Mouse (Mus musculus) forebrain, postnatal 0 days (tissue): ENCODE measurements around the gene Bcar1. TPM values are rescaled to one million over a fixed set of nuclear protein-coding genes. Genes with fewer than 3 reads are reported as not detected.
A peak's percentile ranks its signal among the peaks of the same experiment; 100 is the strongest.

Source experiments
- ATAC-seq: fragments of 200-750 bp; cut with Nextera tagmentation; 2 replicates; pipeline ENCODE4 v1.8.0; 2017; ENCODE audit warnings: mild to moderate bottlenecking, moderate library complexity
- DNase-seq: peaks from one replicate; pipeline ENCODE4 v3.0.0-alpha.2; 2015
- H3K27ac ChIP-seq: fragments of 300-500 bp; sonication (generic); 2 replicates; pipeline ENCODE4 v1.5.1; 2014; ENCODE audit warnings: low read depth, mild to moderate bottlenecking, antibody characterized with exemption, low read length, moderate library complexity, mixed read lengths
- H3K27me3 ChIP-seq: fragments of 300-500 bp; sonication (generic); 2 replicates; pipeline ENCODE4 v1.6.1; 2014; ENCODE audit warnings: mild to moderate bottlenecking, low read length, mixed read lengths; ENCODE audit not compliant: insufficient read depth
- H3K36me3 ChIP-seq: fragments of 300-500 bp; sonication (generic); 2 replicates; pipeline ENCODE4 v1.6.1; 2014; ENCODE audit warnings: mild to moderate bottlenecking, moderate library complexity; ENCODE audit not compliant: insufficient read depth
- H3K4me1 ChIP-seq: fragments of 300-500 bp; sonication (generic); 2 replicates; pipeline ENCODE4 v1.6.1; 2014; ENCODE audit warnings: antibody characterized with exemption; ENCODE audit not compliant: insufficient read depth
- H3K4me2 ChIP-seq: fragments of 300-500 bp; sonication (generic); 2 replicates; pipeline ENCODE4 v1.6.1; 2014; ENCODE audit warnings: low read depth, mild to moderate bottlenecking, moderate library complexity
- H3K4me3 ChIP-seq: fragments of 300-500 bp; sonication (generic); 2 replicates; pipeline ENCODE4 v1.5.1; 2014; ENCODE audit warnings: low read depth, low read length, mixed read lengths
- H3K9ac ChIP-seq: fragments of 300-500 bp; sonication (generic); 2 replicates; pipeline ENCODE4 v1.6.1; 2014; ENCODE audit warnings: mild to moderate bottlenecking
- H3K9me3 ChIP-seq: fragments of 300-500 bp; sonication (generic); 2 replicates; pipeline ENCODE4 v1.6.1; 2016; ENCODE audit warnings: low read length
- CTCF ChIP-seq: sonication (generic); IDR thresholded peaks from 2 replicates; pipeline ENCODE4 v1.5.1; 2016; ENCODE audit warnings: antibody characterized with exemption, control low read depth, low read depth
- WGBS: fragments of 180-500 bp; shearing (Covaris S2); extraction: QIAGEN DNeasy Blood & Tissue Kit; methylation state at CpG from one replicate; pipeline ENCODE4 v1.1.7; 2014; 5-methylcytosine and 5-hydroxymethylcytosine counted together
- polyA plus RNA-seq: library from polyadenylated mRNA; unstranded; fragments of >200 nt; fragmentation: Nextera tagmentation; extraction: Ambion mirVana; gene quantifications from 2 replicates; pipeline ENCODE4 v1.2.1, GENCODE M21; 2015
- total RNA-seq: library from RNA; depleted of rRNA; stranded (reverse); fragments of >200 nt; gene quantifications from 2 replicates; pipeline ENCODE4 v1.2.3, GENCODE M21; 2014

Bcar1 gene
- total and polyA plus RNA-seq, 2 experiments from 2014 or later, result 43.4 to 60.3 TPM

- Histone ChIP-seq H3K4me1 (no peaks in the 10 kb centered on the region), H3K4me3 (no peak overlapping the region), H3K36me3 (peaks cover 19% of the 10 kb centered on the region), H3K9ac (no peak overlapping the region), H3K27me3 (no peaks in the 10 kb centered on the region), H3K9me3 (no peaks in the 10 kb centered on the region), H3K27ac (no peak overlapping the region), H3K4me2 (no peak overlapping the region)
- WGBS, result 59% methylated on average over 5 of the region's 5 CpGs
- TF ChIP-seq CTCF, result no peak
- ATAC-seq (peak; percentile 81), DNase-seq (peak; percentile 65)
Observed at GRCm38 (mm10) chr8:111770958-111771624, 27.5 kb upstream of the Bcar1 start.

- ATAC-seq (peak; percentile 73), DNase-seq (peak; percentile 50)
Observed at GRCm38 (mm10) chr8:111769764-111770428, 26.3 kb upstream of the Bcar1 start.

GRCm38 (mm10) chr8:111769296-111769695, 25.7 kb upstream of the Bcar1 start:
- Histone ChIP-seq H3K27ac (0 out of 2 replicates have a peak overlapping the region, but pooled peaks have one; percentile 48), H3K9ac (no peak overlapping the region), H3K4me2 (no peak overlapping the region), H3K27me3 (no peaks in the 10 kb centered on the region), H3K4me3 (no peak overlapping the region), H3K36me3 (peaks cover 18% of the 10 kb centered on the region), H3K9me3 (no peaks in the 10 kb centered on the region), H3K4me1 (no peaks in the 10 kb centered on the region)
- TF ChIP-seq CTCF, result no peak
- ATAC-seq (no peak), DNase-seq (no peak)
- 54% methylated on average over 15 of the region's 15 CpGs for WGBS

More at GRCm38 (mm10) chr8:111769764-111770428, 26.3 kb upstream of the Bcar1 start:
- WGBS, result 23% methylated on average over 12 of the region's 12 CpGs
- no peaks in the 10 kb centered on the region for H3K27me3 ChIP-seq
- no peaks in the 10 kb centered on the region for H3K9me3 ChIP-seq
- no peaks in the 10 kb centered on the region for H3K4me1 ChIP-seq
- peaks cover 22% of the 10 kb centered on the region for H3K36me3 ChIP-seq
- no peak overlapping the region for H3K9ac ChIP-seq
- H3K4me3 ChIP-seq, result no peak overlapping the region
- TF ChIP-seq CTCF, result no peak
- H3K27ac ChIP-seq, result peak overlapping the region; percentile 54; the same call in 1 of the 2 replicates
- no peak overlapping the region for H3K4me2 ChIP-seq

GRCm38 (mm10) chr8:111768651-111769050, 25.0 kb upstream of the Bcar1 start:
- 90% methylated on average over 6 of the region's 6 CpGs for WGBS

GRCm38 (mm10) chr8:111765616-111766015, 22.0 kb upstream of the Bcar1 start:
- Histone ChIP-seq H3K27me3 (no peaks in the 10 kb centered on the region), H3K9me3 (no peaks in the 10 kb centered on the region), H3K9ac (no peak overlapping the region), H3K4me1 (no peaks in the 10 kb centered on the region), H3K4me3 (no peak overlapping the region), H3K4me2 (no peak overlapping the region), H3K36me3 (peaks cover 24% of the 10 kb centered on the region), H3K27ac (no peak overlapping the region)
- no peak for DNase-seq
- no peak for TF ChIP-seq CTCF
- WGBS, result 83% methylated on average over 4 of the region's 4 CpGs
- ATAC-seq, result no peak

More at GRCm38 (mm10) chr8:111768651-111769050, 25.0 kb upstream of the Bcar1 start:
- H3K27ac ChIP-seq, result no peak overlapping the region
- ATAC-seq, result no peak
- no peak overlapping the region for H3K9ac ChIP-seq
- no peak for TF ChIP-seq CTCF
- no peaks in the 10 kb centered on the region for H3K27me3 ChIP-seq
- no peaks in the 10 kb centered on the region for H3K4me1 ChIP-seq
- H3K4me3 ChIP-seq, result no peak overlapping the region
- H3K4me2 ChIP-seq, result no peak overlapping the region
- peaks cover 24% of the 10 kb centered on the region for H3K36me3 ChIP-seq
- no peaks in the 10 kb centered on the region for H3K9me3 ChIP-seq
- no peak for DNase-seq

- H3K27me3 ChIP-seq, result no peaks in the 10 kb centered on the region
- no peak overlapping the region for H3K4me3 ChIP-seq
- ATAC-seq, result no peak
Observed at GRCm38 (mm10) chr8:111765096-111765495, 21.5 kb upstream of the Bcar1 start.

GRCm38 (mm10) chr8:111760708-111761107, 17.1 kb upstream of the Bcar1 start:
- peaks cover 8% of the 10 kb centered on the region; the same call in 1 of the 2 replicates for H3K36me3 ChIP-seq
- no peak overlapping the region for H3K4me2 ChIP-seq
- 72% methylated on average over 13 of the region's 13 CpGs for WGBS
- H3K27ac ChIP-seq, result no peak overlapping the region
- no peak overlapping the region for H3K4me3 ChIP-seq
- H3K9me3 ChIP-seq, result no peaks in the 10 kb centered on the region
- ATAC-seq, result peak; percentile 54
- no peak for TF ChIP-seq CTCF
- no peak for DNase-seq
- no peak overlapping the region for H3K9ac ChIP-seq
- no peaks in the 10 kb centered on the region for H3K27me3 ChIP-seq
- H3K4me1 ChIP-seq, result no peaks in the 10 kb centered on the region

More at GRCm38 (mm10) chr8:111765096-111765495, 21.5 kb upstream of the Bcar1 start:
- 94% methylated on average over 9 of the region's 9 CpGs for WGBS
- Histone ChIP-seq H3K36me3 (peaks cover 24% of the 10 kb centered on the region), H3K9ac (no peak overlapping the region), H3K9me3 (no peaks in the 10 kb centered on the region), H3K4me1 (no peaks in the 10 kb centered on the region), H3K27ac (no peak overlapping the region), H3K4me2 (no peak overlapping the region)
- TF ChIP-seq CTCF, result no peak
- no peak for DNase-seq
